Mouse (Mus musculus) pancreas, adult 10 weeks (tissue): ENCODE measurements around the gene Fuom. TPM values are rescaled to one million over a fixed set of nuclear protein-coding genes. Genes with fewer than 3 reads are reported as not detected.

Source experiments
- polyA plus RNA-seq: library from polyadenylated mRNA; stranded (reverse); fragments of 350-450 nt; fragmentation: Illumina TruSeq; extraction: RNeasy Lipid Tissue Mini Kit (QIAGEN cat#74804); gene quantifications from one replicate; pipeline ENCODE4 v1.2.3, GENCODE M21; 2015; ENCODE audit warnings: low read depth, low replicate concordance; ENCODE audit not compliant: insufficient read depth

Gene Fuom
- polyA plus RNA-seq = 41.4 TPM

DNA sequence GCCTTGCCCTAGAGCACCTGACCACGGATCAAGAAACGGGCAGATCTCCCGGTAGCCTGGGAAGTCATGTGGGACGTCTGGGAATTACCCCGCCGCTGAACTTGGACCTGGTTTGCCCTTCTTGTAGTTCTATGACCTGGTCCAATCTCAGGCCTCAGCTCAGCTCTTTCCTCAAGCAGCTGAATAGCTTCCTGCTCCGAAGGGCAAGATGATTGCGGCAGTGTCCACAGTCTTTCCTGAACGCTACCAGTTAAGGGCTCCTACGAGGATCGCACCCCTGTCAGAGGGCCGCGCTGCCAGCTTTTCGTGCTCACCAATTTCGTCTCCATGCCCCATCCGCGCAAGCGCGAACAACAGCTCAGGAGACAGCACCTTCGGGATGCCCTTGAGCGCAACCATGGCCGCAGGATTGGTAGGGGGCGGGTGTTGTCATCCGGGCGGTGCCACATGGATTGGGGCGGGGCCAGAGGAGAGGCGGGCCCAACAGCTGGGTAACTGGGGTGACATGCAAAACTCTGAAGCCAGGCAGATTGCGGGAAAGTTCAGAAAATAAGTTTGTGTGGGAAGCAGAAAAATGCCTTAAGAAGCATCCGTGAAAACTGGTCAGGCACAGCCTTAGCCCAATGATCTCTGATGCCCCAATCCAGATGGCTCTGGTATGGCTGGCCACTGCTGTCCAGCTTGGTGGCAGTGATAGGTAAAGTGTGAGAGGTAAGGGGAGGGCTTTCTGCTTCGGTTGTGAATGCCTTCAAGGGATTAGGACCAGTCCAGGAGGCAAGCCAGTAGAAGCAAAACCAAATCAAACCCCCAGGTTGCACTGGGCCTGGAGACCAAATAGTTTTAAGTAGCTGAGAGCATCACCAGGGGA lies at the start of gene Fuom:
TSS of gene Fuom (minus strand) at position 449 of the 868 bp plus-strand sequence.

DNA sequence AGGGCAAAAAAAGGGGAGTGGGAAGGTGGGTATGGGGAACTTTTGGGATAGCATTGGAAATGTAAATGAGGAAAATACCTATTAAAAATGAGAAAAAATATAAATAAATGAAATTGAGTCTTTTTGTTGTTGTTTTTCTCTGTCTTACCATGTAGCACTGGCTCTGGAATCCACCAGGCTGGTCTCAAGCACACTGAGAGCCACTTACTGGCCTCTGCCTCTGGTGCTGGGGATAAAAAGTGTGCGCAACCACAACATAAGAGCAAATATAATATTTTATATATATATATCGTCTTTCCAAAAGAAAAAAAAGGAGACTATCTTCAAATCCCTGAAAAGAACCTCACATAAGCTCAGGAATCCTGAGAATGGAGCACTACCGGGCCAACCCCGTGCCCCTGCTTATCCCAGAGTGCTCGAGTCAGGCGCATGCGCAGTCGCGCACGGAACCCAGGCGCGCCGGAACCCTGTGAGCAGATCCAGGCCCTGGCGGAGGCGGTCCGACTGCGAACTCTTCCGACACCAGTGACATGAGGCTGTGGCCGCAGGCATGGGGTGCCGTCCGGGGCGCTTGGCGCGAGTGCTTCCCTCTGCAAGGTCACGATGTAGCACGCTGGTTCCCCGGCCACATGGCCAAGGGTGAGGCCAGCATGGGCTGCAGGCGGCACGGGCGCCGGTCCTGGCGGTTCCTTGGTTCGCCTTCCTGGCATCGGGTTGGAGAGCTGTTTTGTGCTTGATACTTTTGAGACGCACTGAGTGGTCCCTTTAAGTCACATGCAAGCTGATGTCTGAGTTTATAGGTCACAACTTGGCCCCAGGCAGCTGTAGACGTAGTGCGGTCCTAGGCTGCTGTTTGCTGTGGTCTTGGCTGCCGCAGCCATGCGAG lies 35.1 kb upstream of the Fuom start, which contains the start of gene Mtg1:
TSS of gene Mtg1 (plus strand) at position 430 of the 886 bp plus-strand sequence.

DNA sequence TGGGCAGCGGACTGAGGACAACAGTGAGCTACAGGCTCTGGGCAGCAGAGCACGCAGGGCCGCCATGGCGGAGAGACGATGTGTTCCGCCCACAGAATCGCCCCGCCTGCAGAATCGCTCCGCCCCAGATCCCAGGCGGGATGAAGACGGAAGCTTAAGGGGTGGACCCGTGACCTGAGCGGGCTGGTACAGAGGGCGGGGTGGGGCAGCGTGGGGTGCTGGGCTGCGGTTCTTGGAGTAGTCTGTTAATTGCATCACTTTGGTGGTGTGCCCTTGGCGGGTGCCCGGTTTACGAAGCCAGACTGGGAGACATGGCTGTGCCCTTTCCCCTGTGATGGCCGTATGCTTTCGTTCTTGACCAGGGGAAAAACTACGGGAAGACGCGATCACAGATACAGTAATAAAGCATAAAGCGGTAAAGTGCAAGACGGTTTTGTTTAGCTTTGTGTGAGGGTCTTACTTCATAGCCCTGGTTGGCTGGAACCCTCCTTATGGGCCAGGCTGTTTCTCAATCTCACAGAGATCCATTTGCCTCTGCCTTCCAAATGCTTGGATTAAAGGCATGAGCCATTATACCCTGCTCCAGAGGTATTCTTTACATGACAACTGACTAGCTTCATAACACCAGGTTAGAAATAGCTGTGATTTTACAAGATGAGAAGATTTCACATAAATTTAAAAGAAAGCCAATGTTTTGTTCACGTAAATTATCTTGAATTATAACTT lies 14.3 kb upstream of the Fuom start, which contains the start of gene Echs1:
TSS of gene Echs1 (minus strand) at position 148 of the 726 bp plus-strand sequence.

DNA sequence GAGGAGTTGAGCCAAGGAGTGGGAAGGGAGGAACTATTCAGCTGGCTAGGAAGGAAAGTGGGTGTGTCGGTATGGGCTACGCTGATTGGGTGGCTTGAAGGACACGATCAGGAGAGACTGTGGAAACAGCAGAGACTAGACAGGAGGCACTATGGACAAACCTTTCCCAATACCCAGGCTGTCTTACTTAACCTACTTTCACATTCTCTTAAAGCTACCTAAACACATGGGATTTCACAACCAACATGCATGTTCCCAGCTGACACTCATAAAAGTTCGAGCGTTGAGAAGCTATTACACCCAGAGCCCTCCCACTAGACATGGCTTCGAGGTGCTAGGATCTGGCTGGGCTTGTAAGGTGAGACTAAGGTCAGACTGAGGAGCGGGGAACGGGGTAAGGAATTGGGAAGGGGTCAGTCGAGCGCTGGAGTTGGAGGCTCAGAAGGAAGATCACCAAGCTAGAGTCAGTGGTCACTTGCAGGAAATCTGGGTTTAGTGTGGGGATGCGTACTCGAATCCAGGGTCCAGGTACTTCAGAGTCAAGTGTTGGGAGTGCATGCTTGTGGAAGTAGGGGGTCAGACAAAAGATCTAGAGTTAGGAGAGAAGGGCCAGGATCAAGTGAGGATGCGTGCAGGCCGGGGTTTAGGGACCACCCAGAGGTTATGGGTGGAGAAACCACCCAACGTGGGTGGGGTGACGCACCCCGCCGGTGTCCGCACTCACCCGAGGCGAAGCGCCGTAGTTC lies 13.5 kb upstream of the Fuom start, which contains the start of gene Paox:
TSS of gene Paox (plus strand) at position 217 of the 746 bp plus-strand sequence.

DNA sequence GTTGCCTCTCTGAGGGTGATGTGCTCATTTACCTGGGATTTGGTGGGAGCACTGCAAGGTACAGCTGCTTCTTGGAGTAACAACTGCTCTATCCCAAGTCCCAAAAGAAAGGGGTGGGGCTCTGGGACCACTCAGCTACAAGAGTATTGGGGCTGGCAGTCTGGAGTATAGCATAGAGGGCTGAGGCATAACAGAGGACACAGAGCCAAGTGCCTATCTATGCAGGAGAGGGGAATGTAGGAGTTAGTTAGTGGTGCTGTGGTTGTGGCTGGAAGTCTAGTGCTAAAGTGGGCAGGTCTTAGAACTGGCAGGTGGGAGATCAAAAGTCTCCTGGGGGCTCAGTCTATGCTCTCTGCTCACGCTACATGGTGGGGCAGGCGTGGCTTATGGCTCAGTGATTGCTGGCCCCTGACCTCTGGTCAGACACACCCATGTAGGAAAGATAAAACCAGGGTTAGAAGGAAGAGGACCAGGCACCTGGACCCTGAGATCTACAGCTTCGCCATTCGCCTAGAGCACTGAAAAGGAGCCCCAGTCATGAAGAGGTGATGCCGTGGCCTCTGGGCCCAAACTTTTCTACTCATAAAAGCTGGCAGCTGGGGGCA lies 9.2 kb downstream of the Fuom start, which contains the start of gene Prap1:
TSS of gene Prap1 (plus strand) at position 472 of the 605 bp plus-strand sequence.

DNA sequence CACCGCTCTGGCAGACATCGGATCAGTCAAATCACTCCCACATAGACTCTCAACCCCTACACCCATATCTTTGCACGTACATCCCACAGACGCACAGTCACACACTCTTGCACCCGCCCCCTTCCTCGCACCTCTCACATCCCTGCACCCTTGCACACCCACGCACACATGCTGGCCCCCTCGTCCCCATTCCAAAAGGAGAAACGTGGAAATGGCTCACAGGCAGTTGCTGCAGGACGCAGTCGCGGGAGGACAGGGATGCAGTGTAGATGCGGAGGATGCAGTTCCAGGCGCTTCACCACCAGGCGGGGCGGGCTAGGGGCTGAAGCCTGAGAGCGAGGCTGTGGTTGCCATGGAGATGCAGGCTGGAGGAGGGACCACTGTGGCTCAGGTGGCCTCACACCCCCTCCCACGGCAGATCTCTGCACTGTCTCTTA lies 20.0 kb downstream of the Fuom start, which contains the start of gene Caly:
TSS of gene Caly (minus strand) at position 307 of the 437 bp plus-strand sequence.

DNA sequence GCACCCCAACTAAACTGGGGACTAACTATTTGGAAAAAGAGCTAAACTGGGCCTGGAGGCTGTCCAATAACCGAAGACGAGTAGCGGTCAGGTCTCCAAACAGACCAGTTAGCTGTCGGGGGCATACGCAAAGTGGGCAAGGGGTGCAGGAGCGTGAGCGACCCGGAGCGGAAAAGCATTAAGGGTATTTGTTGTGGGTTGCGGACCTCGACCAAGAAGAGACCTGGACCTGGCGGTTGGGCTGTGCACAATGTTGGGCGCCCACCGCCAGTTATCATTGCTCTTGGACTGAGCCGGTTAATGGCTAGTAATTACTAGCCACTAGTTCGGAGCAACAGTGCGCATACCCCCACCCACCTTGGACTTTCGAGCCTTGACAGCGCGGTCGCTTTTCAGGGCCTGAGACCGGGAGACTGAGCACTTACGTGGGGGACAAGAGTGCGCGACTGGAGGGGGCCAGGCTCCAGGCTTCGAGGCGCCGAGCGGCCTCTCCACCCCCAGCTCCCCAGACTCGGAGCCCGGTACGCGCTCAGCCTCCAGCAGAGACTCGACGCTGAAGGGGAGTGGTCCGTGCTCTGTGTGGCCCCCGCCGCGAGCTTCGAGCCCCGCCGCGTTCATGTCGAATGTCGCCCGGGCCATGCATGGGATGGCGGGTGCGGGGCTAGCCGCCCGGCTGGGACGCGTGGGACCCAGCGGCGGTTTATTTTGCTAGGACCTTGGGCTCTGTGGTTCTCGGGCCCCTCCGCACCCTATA lies 53.7 kb downstream of the Fuom start, which contains the start of gene Msx3:
TSS of gene Msx3 (minus strand) at position 729 of the 754 bp plus-strand sequence.

Other genes starting within 250 kb of the Fuom start
- gene Kndc1, start 207.7 kb downstream of the Fuom start, polyA plus RNA-seq = 0.31 TPM
- gene Utf1, start 158.7 kb downstream of the Fuom start, polyA plus RNA-seq = not detected
- not detected for gene 6430531B16Rik, start 123.7 kb downstream of the Fuom start, polyA plus RNA-seq
- 0.85 TPM for gene Adam8, start 109.9 kb downstream of the Fuom start, polyA plus RNA-seq
- gene Zfp511, start 66.0 kb downstream of the Fuom start, polyA plus RNA-seq = 14.4 TPM
- gene Tubgcp2, start 65.8 kb downstream of the Fuom start, polyA plus RNA-seq = 4.0 TPM
- gene Msx3, start 53.4 kb downstream of the Fuom start, polyA plus RNA-seq = not detected
- not detected for gene Caly, start 19.9 kb downstream of the Fuom start, polyA plus RNA-seq
- not detected for gene Prap1, start 9.0 kb downstream of the Fuom start, polyA plus RNA-seq
- gene Paox, start 13.4 kb upstream of the Fuom start, polyA plus RNA-seq = 3.7 TPM
- 20.1 TPM for gene Echs1, start 14.0 kb upstream of the Fuom start, polyA plus RNA-seq
- gene Mtg1, start 35.1 kb upstream of the Fuom start, polyA plus RNA-seq = 4.7 TPM
- 0.39 TPM for gene Sprn, start 52.4 kb upstream of the Fuom start, polyA plus RNA-seq
- gene Olfr522, start 62.3 kb upstream of the Fuom start, polyA plus RNA-seq = not detected
- not detected for gene Olfr523, start 70.8 kb upstream of the Fuom start, polyA plus RNA-seq
- not detected for gene Olfr524, start 103.5 kb upstream of the Fuom start, polyA plus RNA-seq
- not detected for gene Cd163l1, start 115.8 kb upstream of the Fuom start, polyA plus RNA-seq
- not detected for gene 5830411N06Rik, start 144.8 kb upstream of the Fuom start, polyA plus RNA-seq
- not detected for gene Olfr525, start 218.4 kb upstream of the Fuom start, polyA plus RNA-seq
- not detected for gene Olfr527, start 231.6 kb upstream of the Fuom start, polyA plus RNA-seq